18 mouse cellular contexts compared by ENCODE assay signal in the genomic region with DNA sequence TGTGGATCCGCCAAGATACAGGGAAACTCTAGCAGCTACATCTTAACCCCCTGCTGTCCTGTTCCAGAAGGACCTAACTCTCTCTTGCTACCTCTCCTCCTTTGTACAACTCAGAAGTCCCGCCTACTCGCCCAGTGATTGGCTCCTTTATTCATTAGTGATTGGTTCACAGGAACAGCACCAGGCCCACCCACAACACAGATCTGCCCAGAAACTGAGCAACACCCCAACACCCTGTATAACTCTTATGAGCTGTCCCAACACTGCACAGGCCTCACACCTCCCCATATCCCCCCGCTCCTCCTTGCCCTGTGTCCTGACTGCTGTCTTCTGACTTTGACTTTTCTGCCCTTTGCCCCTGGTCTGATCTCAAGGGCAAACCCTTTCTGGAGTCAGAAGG. TPM values are rescaled to one million over a fixed set of nuclear protein-coding genes. Genes with fewer than 3 reads are reported as not detected.
A peak's percentile ranks its signal among the peaks of the same experiment; 100 is the strongest.
DNase-seq lines count a peak whose midpoint lies in the region; ATAC-seq and TF ChIP-seq lines count a peak whose summit lies in the region.
"Had no signal": no experiment of that assay in that cellular context is flagged by ENCODE, and none has a peak within 500 bp of the region (broad histone marks: within the 10 kb centered on the region; RNA-seq: fewer than 3 reads in every experiment).

No protein-coding gene starts in this region.

- no peaks in the 10 kb centered on the region for H3K27me3 ChIP-seq in heart, embryonic 10.5 days (ENCODE audit: insufficient read depth, poor library complexity, severe bottlenecking)
- no peaks in the 10 kb centered on the region for H3K27me3 ChIP-seq in megakaryocyte, embryonic 14.5 days (replicated peaks)
- H3K27me3 ChIP-seq in G1E (ENCODE audit: insufficient read depth, low read length), result peaks cover 15% of the 10 kb centered on the region; the same call in 1 of the 2 replicates
- no peaks in the 10 kb centered on the region for H3K27me3 ChIP-seq in liver, embryonic 13.5 days
- H3K27me3 ChIP-seq: forebrain, embryonic 15.5 days; intestine, embryonic 15.5 days; limb, embryonic 15.5 days; midbrain, embryonic 15.5 days; neural tube, embryonic 13.5 days had no signal

- no peak overlapping the region for H3K27ac ChIP-seq in heart, embryonic 10.5 days
- H3K27ac ChIP-seq in liver, embryonic 13.5 days, result no peak overlapping the region
- H3K27ac ChIP-seq: forebrain, embryonic 15.5 days; heart, adult 2 months; intestine, embryonic 15.5 days; left cerebral cortex, adult 2 months; limb, embryonic 15.5 days; midbrain, embryonic 15.5 days; neural tube, embryonic 13.5 days had no signal

- TF ChIP-seq CTCF in G1E (IDR thresholded peaks at IDR 0.05; ENCODE audit: low read depth, low read length), result no peak

- peaks cover 10% of the 10 kb centered on the region; the same call in 1 of the 2 replicates for H3K4me1 ChIP-seq in heart, embryonic 10.5 days
- H3K4me1 ChIP-seq in megakaryocyte, embryonic 14.5 days, result peaks cover 71% of the 10 kb centered on the region
- H3K4me1 ChIP-seq in G1E (ENCODE audit: insufficient read depth, low read depth, low read length), result no peaks in the 10 kb centered on the region
- H3K4me1 ChIP-seq in liver, embryonic 13.5 days (replicated peaks), result no peaks in the 10 kb centered on the region
- H3K4me1 ChIP-seq: forebrain, embryonic 15.5 days; intestine, embryonic 15.5 days; limb, embryonic 15.5 days had no signal

- ATAC-seq in megakaryocyte, adult 5-6 weeks (ENCODE audit: poor library complexity, severe bottlenecking), result no peak
- peak; percentile 28; the same call in 1 of the 2 replicates for ATAC-seq in G1E (ENCODE audit: extremely low read depth, insufficient number of reproducible peaks, low FRiP score, poor library complexity, severe bottlenecking)
- peak; percentile 60; the same call in 1 of the 2 replicates for ATAC-seq in liver, embryonic 13.5 days (ENCODE audit: low read depth)
- ATAC-seq: forebrain, embryonic 15.5 days; intestine, embryonic 15.5 days; lung, postnatal 0 days had no signal

- no peak overlapping the region for H3K9ac ChIP-seq in liver, embryonic 13.5 days
- H3K9ac ChIP-seq: forebrain, embryonic 15.5 days; intestine, embryonic 15.5 days; limb, embryonic 15.5 days; midbrain, embryonic 15.5 days; neural tube, embryonic 13.5 days had no signal

- intact Hi-C loops in heart, postnatal 36 days (cut with DNase I), result no loop called here

- WGBS in heart, embryonic 10.5 days, result 62% methylated on average over 4 of the region's 4 CpGs
- 67% methylated on average over 4 of the region's 4 CpGs for WGBS in liver, embryonic 13.5 days (ENCODE audit: insufficient replicate concordance)

- H3K4me3 ChIP-seq in heart, embryonic 10.5 days, result no peak overlapping the region
- H3K4me3 ChIP-seq in megakaryocyte, embryonic 14.5 days (replicated peaks), result peak overlapping the region; percentile 62
- no peak overlapping the region for H3K4me3 ChIP-seq in G1E (ENCODE audit: low read depth, low read length)
- H3K4me3 ChIP-seq in liver, embryonic 13.5 days (replicated peaks), result no peak overlapping the region
- H3K4me3 ChIP-seq: forebrain, embryonic 15.5 days; heart, adult 2 months; intestine, embryonic 15.5 days; left cerebral cortex, adult 2 months; limb, embryonic 15.5 days; midbrain, embryonic 15.5 days; neural tube, embryonic 13.5 days had no signal

- H3K9me3 ChIP-seq in heart, embryonic 10.5 days, result no peaks in the 10 kb centered on the region
- no peaks in the 10 kb centered on the region; the same call in 1 of the 2 replicates for H3K9me3 ChIP-seq in megakaryocyte, embryonic 14.5 days
- no peaks in the 10 kb centered on the region for H3K9me3 ChIP-seq in G1E (replicated peaks)
- H3K9me3 ChIP-seq in liver, embryonic 13.5 days (replicated peaks), result no peaks in the 10 kb centered on the region
- H3K9me3 ChIP-seq: forebrain, embryonic 15.5 days; intestine, embryonic 15.5 days; limb, embryonic 15.5 days; midbrain, embryonic 15.5 days; neural tube, embryonic 13.5 days had no signal

- no peak overlapping the region for H3K4me2 ChIP-seq in liver, embryonic 13.5 days
- H3K4me2 ChIP-seq: forebrain, embryonic 15.5 days; intestine, embryonic 15.5 days; limb, embryonic 15.5 days; midbrain, embryonic 15.5 days; neural tube, embryonic 13.5 days had no signal

- DNase-seq in heart, embryonic 10.5 days (ENCODE audit: low spot score), result peak; percentile 48
- no peak for DNase-seq in heart, postnatal 36 days
- DNase-seq in G1E (ENCODE audit: low spot score), result no peak
- no peak for DNase-seq in liver, embryonic 13.5 days
- no peak for DNase-seq in thymus, postnatal 25 days
- no peak for DNase-seq in B cell, adult 2 months
- DNase-seq: cerebellum, adult 11 months; heart, postnatal 10 days had no signal

- H3K36me3 ChIP-seq in heart, embryonic 10.5 days, result no peaks in the 10 kb centered on the region
- H3K36me3 ChIP-seq in megakaryocyte, embryonic 14.5 days (replicated peaks; ENCODE audit: low read length), result peaks cover 61% of the 10 kb centered on the region
- H3K36me3 ChIP-seq in G1E (replicated peaks), result no peaks in the 10 kb centered on the region
- H3K36me3 ChIP-seq in liver, embryonic 13.5 days, result no peaks in the 10 kb centered on the region
- H3K36me3 ChIP-seq: forebrain, embryonic 15.5 days; intestine, embryonic 15.5 days; limb, embryonic 15.5 days; midbrain, embryonic 15.5 days; neural tube, embryonic 13.5 days had no signal

RNA-seq across cellular contexts. Expression of a gene that starts 4.0 kb away (rescaled TPM):
- polyA plus RNA-seq in heart, embryonic 10.5 days (2016; fragmentation: Nextera tagmentation; extraction: Ambion mirVana), result 1.1 and 2.3 TPM in 2 replicates
- 1 to 10 TPM; 1.1 to 2.1 TPM for total RNA-seq in heart, postnatal 36 days (2021)
- polyA plus RNA-seq in megakaryocyte, embryonic 14.5 days (2012; ENCODE audit: insufficient read depth, low replicate concordance), result 116 and 408 TPM in 2 replicates
- total RNA-seq in megakaryocyte, adult 5-6 weeks (2015), result 0.11 and 0.32 TPM in 2 replicates
- total RNA-seq in megakaryocyte, adult 5-6 weeks (2017), result 0.07 and 0.08 TPM in 2 replicates
- total RNA-seq in G1E (2014; fragmentation: Nextera tagmentation) (not detected in 2 replicates), G1E (2017) (0.05 and 0.12 TPM in 2 replicates)
- polyA plus RNA-seq in G1E (2012), result 0.03 TPM in 1 of 2 replicates, not detected in the other
- 4.5 and 4.8 TPM in 2 replicates for polyA plus RNA-seq in liver, embryonic 13.5 days (2015; fragmentation: Nextera tagmentation; extraction: Ambion mirVana)
- total RNA-seq: left cerebral cortex, adult 2 months had no signal

RNA-seq across cellular contexts. Expression of a gene that starts 42.6 kb away (rescaled TPM):
- polyA plus RNA-seq in heart, embryonic 10.5 days (2016; fragmentation: Nextera tagmentation; extraction: Ambion mirVana), result 151 and 158 TPM in 2 replicates
- total RNA-seq in heart, postnatal 36 days (2021), result 10 to 100 TPM; 77.3 to 80.6 TPM
- 104 and 124 TPM in 2 replicates for polyA plus RNA-seq in megakaryocyte, embryonic 14.5 days (2012; ENCODE audit: insufficient read depth, low replicate concordance)
- 93.7 and 101 TPM in 2 replicates for total RNA-seq in megakaryocyte, adult 5-6 weeks (2015)
- 84.6 and 102 TPM in 2 replicates for total RNA-seq in megakaryocyte, adult 5-6 weeks (2017)
- 73.8 and 82.2 TPM in 2 replicates for total RNA-seq in G1E (2014; fragmentation: Nextera tagmentation)
- total RNA-seq in G1E (2017), result 186 and 202 TPM in 2 replicates
- 58.9 and 64.7 TPM in 2 replicates for polyA plus RNA-seq in G1E (2012)
- polyA plus RNA-seq in liver, embryonic 13.5 days (2015; fragmentation: Nextera tagmentation; extraction: Ambion mirVana), result 65.0 and 68.0 TPM in 2 replicates

Comparison
In these comparisons a context has a peak if more than half of its experiments do, and no peak if none do; other contexts are left out.
1. RNA of a gene that starts 4.0 kb away (polyA plus RNA-seq): 116 to 408 TPM in megakaryocyte, embryonic 14.5 days; 4.5 to 4.8 TPM in liver, embryonic 13.5 days, 1.1 to 2.3 TPM in heart, embryonic 10.5 days and 0.03 TPM in G1E; every median in the first group is over 10 times any median in the second.